Mouse (Mus musculus): ENCODE data around the gene Epn3.

Gene Epn3

GRCm38 (mm10) chr11:94495415-94495814, 4.4 kb downstream of the Epn3 start:
- no peak for DNase-seq

GRCm38 (mm10) chr11:94491749-94492099, 8.1 kb downstream of the Epn3 start:
- no peak for DNase-seq

DNA sequence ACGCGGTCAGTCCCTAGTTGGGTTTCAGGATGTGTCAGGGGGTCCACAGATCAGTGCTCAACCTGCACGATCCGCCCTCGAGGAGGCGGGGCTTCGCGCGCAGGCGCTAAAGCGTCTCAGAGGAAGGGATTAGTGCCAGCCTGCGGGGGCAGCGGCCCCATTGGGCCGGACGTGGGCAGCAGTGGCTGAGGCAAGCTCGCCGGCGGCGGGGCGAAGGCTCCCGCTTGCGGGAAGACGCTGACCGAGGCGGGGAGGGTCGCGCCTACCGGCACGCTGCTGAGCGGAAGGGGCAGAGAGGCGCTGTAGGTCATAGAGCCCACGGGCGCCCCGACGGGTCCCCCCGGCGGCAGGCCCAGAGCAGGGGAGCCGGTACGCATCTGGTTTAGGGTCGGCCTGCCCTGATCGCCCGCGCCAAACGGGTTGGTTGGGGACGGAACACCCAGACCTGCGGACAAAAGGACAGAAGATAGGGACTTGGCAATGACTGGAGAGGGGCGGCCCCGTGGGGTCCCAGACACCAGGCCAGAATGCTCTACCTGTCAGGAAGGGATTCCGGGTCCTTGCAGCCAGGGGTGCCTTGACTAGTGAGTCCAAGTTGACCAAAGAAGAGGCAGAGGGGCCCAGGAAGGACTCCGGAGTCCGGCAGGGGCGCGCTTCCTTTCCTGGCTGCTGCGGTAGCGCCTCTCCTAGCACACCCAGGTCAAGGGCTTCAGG, 8.6 kb downstream of the Epn3 start:
- DNase-seq: peak; percentile 45

GRCm38 (mm10) chr11:94489745-94490144, 10.0 kb downstream of the Epn3 start:
- no peak for DNase-seq

DNA sequence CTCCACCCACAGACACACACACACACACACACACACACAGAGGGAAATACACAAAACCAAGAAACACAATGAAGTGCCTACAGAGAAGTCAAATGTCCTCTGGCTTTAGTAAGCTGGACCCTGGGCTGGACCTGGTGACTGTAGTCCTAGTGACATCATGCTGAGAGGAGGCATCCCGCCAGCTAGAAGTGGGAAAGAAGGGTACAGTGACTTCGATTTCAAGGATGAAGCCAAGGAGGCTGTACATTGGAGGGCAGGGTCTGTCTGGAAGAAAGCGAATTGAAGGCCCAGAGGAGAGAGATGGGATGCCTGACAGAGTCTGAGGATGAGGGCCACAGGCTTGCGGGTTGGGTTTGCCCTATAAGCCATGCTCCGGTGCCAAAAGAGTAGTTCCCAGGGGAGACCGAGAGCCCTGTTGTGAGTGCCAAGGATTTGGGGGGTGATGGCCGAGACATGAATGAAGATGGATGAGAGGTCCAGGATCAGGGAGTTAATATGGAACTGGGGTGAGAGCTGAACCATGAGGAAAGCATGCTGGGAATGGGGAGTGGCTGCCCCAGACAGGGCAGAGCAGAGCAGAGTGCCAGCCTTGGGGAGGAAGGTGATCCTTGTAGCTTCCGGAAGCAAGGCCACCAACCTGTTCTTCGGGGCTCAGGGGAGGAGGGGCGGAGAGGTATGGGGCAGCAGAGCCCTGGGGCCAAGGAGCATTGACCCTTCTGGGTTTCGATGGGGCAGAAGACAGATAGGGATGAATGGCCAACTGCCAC, 10.8 kb downstream of the Epn3 start:
- DNase-seq: no peak

DNA sequence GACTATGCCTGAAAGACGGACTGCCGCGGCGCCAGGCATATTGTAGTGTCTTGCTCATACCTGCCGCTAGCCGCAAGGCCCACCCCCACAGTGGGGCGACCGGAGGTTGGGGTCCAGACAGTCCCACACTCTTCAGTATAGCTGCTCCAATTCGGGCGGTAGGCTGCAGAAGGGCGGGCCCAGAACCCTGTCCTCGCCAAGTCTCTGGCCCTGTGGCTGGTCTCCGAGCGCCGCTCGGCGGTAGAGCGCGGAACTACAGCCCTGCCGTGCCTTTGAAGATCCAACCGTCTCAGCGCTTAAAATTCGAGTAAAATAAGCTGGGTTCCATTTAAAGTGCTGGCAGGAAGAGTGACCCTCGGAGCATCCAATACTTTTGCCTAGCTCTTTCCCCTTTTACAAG, 13.8 kb downstream of the Epn3 start, which contains the start of gene Spata20:
Gene Spata20, minus strand, starts transcription at position 179 of the 400 bp plus-strand sequence.
- DNase-seq: peak; percentile 90

DNA sequence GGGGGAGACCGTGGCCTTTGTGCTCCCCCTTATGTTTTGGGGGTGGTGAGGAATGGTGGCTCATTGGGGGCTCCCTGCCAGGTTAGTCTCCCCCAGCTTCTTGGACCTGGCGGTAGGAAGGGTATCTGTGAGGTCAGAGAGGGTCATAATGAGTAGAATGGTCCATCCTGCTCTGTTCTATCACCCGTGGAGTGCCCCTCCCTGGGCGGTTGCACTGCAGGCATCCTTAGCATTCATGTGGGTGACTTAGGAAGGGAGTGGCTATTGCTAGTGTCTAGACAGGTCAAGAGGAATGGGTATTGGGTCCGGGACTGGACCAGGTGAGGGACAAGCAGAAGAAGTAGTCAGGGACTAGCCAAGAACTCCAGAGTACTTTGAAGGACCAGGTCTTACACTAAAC, 14.6 kb downstream of the Epn3 start:
- DNase-seq: no peak

DNA sequence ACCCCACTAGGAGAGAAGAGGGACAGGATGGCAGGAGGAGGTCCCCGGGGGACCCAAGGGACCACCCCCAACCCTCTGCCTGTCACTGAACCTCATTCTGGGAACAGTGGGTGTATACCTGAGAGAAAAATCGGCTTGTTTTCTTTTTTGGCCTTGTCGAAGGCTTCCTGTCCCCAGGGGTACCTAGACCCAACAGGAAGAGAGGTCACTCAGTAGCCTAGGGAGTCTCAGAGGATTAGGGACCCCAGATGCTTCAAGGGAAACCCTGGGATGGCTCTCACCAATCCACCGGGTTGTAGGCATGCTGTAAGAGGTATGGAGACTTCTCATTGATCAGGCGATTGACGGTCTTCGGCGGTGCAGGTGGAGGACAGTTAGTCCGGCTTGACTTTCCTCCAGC, 15.1 kb downstream of the Epn3 start:
- DNase-seq: no peak

GRCm38 (mm10) chr11:94483921-94484320, 15.9 kb downstream of the Epn3 start:
- no peak for DNase-seq

DNA sequence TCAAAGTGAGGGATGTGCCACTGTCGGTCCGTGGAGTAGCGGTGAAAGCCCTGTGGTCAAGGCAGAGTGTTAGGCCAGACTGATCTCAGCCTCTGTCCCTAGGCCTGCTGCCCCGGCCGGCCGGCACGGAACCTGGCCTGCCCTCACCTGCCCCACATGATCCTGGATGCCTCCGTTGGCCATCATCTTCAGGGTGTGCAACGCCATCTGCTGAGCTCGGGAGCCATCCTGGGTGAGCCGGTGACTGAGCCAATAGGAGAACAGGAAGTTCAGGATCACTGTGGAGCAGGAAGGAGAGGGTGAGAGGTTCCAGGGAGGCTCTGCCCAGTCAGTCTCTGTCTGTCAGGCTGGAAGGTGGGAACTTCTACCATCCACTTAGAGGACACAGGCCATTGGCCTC, 16.3 kb downstream of the Epn3 start:
- no peak for DNase-seq

GRCm38 (mm10) chr11:94482738-94483137, 17.0 kb downstream of the Epn3 start:
- no peak for DNase-seq

- no peak for DNase-seq
Observed at GRCm38 (mm10) chr11:94481963-94482362, 17.8 kb downstream of the Epn3 start.

GRCm38 (mm10) chr11:94480382-94480781, 19.4 kb downstream of the Epn3 start:
- no peak for DNase-seq

GRCm38 (mm10) chr11:94477651-94478050, 22.1 kb downstream of the Epn3 start:
- DNase-seq: no peak

- no peak for DNase-seq
Observed at GRCm38 (mm10) chr11:94475722-94476121, 24.1 kb downstream of the Epn3 start.

- DNase-seq: no peak
Observed at GRCm38 (mm10) chr11:94474544-94474910, 25.2 kb downstream of the Epn3 start.

- DNase-seq: peak; percentile 78
Observed at GRCm38 (mm10) chr11:94473707-94474543, 25.8 kb downstream of the Epn3 start, which contains the start of gene Cacna1g. TSS of gene Cacna1g (minus strand) at chr11:94474198.

DNA sequence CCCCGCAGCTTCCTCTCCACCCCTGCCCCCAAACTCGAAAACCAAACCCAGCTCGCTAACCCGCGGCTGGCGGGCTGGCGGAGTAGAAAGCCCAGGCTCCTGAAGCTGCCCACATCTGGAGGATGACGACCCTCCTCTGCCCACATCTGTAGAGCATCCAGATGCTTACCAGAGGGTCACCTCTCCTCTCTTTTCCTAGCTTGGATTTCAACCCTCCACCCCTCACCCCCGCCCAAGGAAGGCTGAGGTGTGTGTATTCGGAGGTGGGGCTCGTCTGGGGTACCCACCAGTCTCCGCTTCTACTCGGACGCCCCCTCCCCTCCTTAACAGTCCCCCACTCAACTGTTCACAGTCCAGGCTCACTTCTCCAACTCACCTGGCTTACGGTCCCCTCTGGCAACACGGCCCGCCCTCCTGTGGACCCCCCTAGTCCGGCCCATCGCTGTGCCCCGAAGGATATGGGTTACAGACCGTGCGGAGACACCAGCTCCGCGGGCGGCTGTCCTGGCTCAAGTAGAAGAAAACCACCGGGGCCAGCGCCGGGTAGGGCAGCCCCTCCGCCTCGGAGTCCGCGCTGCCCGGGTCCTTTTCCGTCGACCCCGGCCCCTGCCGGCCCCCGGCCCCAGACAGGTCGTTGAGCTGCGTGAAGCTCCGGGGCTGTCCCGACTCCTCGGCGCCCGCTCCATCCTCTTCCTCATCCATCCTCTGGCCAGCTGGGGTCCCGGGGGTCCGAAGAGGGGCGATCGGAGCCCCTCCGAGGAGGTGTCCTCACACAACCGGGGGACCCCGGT, 26.7 kb downstream of the Epn3 start:
- DNase-seq: peak; percentile 42

DNA sequence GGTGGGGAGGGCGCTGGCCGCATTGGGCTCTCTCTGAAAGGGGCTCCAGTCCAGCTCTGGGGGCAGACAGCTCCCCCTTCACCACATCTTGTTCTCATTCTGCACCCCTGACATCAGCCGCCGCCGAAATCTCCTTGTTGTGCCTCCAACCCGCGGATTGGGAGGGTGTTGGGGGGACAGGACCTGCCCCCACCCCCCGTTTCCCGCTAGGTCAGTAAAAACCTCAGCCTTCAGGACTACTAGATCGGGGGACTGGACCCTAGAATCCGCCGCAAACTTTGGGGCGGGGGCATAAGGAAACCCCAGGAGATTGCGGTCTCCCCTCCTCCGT, 27.2 kb downstream of the Epn3 start:
- DNase-seq: peak; percentile 31

DNA sequence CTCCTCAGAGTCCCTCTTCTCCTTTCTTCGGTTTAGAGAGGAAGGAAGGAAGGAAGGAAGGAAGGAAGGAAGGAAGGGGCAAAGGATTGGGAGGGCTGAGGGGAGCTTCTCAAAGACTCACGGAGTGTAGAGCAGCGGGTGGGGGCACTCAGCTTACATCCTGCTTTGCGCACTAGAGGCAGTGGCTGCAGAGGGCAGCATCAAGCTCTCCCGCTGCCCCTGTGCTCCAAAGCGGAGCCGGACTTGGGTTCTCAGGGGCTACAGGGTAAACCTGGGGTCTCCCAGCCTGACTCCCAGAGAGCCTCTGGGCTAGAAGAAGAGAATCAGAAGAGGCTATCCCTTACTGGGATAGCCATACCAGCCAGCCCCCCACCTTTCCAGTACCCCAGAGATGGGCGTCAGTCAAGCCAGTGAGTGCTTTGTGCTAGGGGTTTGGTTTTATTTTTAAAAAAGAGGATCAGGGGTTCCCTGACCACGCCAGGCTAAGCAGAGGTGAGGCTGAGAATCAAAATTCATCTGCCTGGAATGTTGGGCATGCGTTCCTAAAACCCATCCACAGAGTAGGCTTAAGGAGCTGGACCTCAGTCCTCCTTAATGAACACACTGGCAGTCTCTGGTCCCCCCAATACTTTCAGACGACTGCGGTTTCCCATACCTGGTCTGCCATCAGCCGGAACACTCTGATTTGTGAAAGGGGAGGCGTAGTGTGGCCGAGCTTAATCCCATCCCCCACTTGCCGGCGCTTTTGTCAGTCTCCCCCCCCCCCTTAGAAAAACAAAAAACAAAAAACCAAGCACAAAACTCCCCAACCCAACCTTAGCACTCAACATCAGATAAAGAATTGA, 27.8 kb downstream of the Epn3 start:
- no peak for DNase-seq

GRCm38 (mm10) chr11:94470391-94470790, 29.4 kb downstream of the Epn3 start:
- DNase-seq: no peak
